Mouse (Mus musculus) midbrain, embryonic 10.5 days (tissue): ENCODE data around the gene Wdr60. TPM values are rescaled to one million over a fixed set of nuclear protein-coding genes. Genes with fewer than 3 reads are reported as not detected.
"Not testable (repeated sequence)": the region's sequence is repeated elsewhere in the genome, so short reads cannot be mapped to it uniquely, and the experiment has no call there.

Experiments
- DNase-seq: peaks from one replicate; pipeline ENCODE4 v3.0.0-alpha.2; 2017; ENCODE audit warnings: low spot score
- H3K27ac ChIP-seq: fragments of 300-500 bp; sonication (generic); replicated peaks from 2 replicates; pipeline ENCODE4 v1.5.1; 2016; ENCODE audit warnings: mild to moderate bottlenecking
- H3K27me3 ChIP-seq: fragments of 300-500 bp; sonication (generic); 2 replicates; pipeline ENCODE4 v1.6.1; 2016; ENCODE audit warnings: low read depth, mild to moderate bottlenecking; ENCODE audit not compliant: poor library complexity, severe bottlenecking
- H3K36me3 ChIP-seq: fragments of 300-500 bp; sonication (generic); 2 replicates; pipeline ENCODE4 v1.6.1; 2016; ENCODE audit warnings: mild to moderate bottlenecking, moderate library complexity
- H3K4me1 ChIP-seq: fragments of 300-500 bp; sonication (generic); 2 replicates; pipeline ENCODE4 v1.6.1; 2016
- H3K4me3 ChIP-seq: fragments of 300-500 bp; sonication (generic); 2 replicates; pipeline ENCODE4 v1.5.1; 2016; ENCODE audit warnings: mild to moderate bottlenecking, moderate library complexity
- H3K9me3 ChIP-seq: fragments of 300-500 bp; sonication (generic); replicated peaks from 2 replicates; pipeline ENCODE4 v1.6.1; 2016; ENCODE audit warnings: mild to moderate bottlenecking
- WGBS: fragments of 180-500 bp; shearing (Covaris S2); methylation state at CpG from one replicate; pipeline ENCODE4 v1.1.7; 2016; 5-methylcytosine and 5-hydroxymethylcytosine counted together
- polyA plus RNA-seq: library from polyadenylated mRNA; unstranded; fragments of >200 nt; fragmentation: Nextera tagmentation; extraction: Ambion mirVana; gene quantifications from 2 replicates; pipeline ENCODE4 v1.2.1, GENCODE M21; 2016

The Wdr60 gene
- polyA plus RNA-seq, 1 experiment from 2014 or later, result 13.1 TPM

DNA sequence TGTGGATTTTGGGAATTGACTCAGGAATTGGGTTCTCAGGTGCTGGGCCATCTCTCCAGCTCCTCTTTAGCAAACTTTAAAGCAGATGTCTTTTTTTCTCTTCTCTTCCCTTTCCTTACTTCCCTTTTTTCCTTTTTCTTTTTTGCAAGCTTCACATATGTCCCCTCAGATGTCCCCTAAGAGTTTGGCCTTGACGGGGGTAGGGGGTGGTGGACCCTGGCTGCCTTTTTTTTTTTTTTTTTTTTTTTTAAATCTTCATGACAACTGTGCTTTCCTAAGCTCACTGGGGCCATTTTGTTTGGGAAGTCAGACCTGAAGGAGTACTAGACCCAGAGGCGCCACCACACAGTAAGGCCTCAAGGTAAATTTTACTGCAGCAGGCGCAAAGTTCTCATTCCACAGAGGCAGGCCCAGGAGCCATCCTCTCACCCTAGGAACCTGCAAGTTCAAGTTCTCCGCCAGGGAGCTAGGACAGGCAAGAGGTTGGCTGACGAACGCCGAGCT is 17.4 kb upstream of the Wdr60 start:
- H3K4me3 ChIP-seq, result peak overlapping the region; percentile 97
- H3K9me3 ChIP-seq, result no peaks in the 10 kb centered on the region
- peaks cover 21% of the 10 kb centered on the region for H3K4me1 ChIP-seq
- peak overlapping the region; percentile 95 for H3K27ac ChIP-seq
- DNase-seq, result no peak
- no peaks in the 10 kb centered on the region for H3K27me3 ChIP-seq
- under 1% methylated on average over 7 of the region's 7 CpGs for WGBS
- no peaks in the 10 kb centered on the region for H3K36me3 ChIP-seq

DNA sequence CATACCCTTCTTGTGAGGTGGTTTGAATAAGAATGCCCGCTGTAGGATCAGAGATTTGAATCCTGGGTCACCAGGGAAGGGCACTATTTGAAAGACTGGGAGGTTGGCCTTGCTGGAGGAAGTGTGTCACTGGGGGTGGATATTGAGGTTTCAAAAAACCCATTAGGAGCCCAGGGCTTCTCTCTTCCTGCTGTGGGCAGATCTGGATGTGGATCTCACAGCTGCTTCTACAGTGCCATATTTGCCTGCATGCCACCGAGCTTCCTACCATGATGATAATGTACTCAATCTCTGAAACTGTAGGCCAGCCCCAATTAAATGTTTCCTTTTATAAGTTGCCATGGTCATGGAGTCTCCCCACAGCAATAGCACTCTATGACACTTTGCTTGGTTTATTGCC is 16.4 kb upstream of the Wdr60 start:
- DNase-seq, result no peak
- Histone ChIP-seq H3K4me1 (peaks cover 21% of the 10 kb centered on the region), H3K27ac (no peak overlapping the region), H3K27me3 (no peaks in the 10 kb centered on the region), H3K36me3 (no peaks in the 10 kb centered on the region), H3K9me3 (no peaks in the 10 kb centered on the region), H3K4me3 (no peak overlapping the region)
- WGBS, result 97% methylated on average over 2 of the region's 2 CpGs

DNA sequence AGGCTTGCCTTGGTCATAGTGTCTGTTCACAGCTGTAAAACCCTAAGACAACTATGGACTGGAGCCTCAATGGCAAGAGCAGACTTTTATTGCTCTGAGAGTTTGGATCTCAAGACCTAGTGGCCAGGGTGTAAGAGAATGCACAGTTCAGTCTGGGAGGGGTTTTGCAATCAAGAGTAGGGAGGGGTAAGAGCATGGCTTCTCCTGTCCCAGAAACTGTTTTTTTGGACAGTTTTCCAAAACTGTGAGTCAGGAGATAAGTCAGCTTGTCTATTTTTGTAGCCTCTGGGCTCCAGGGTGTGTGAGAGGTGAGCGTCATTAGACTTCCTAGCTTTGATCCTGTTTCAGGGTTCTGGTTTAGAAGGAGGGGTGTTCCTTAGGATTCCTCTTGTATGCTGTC is 15.7 kb upstream of the Wdr60 start:
- no peaks in the 10 kb centered on the region for H3K27me3 ChIP-seq
- no peak for DNase-seq
- 87% methylated on average over 1 of the region's 1 CpGs for WGBS
- no peak overlapping the region for H3K4me3 ChIP-seq
- peaks cover 21% of the 10 kb centered on the region for H3K4me1 ChIP-seq
- no peaks in the 10 kb centered on the region for H3K9me3 ChIP-seq
- no peak overlapping the region for H3K27ac ChIP-seq
- H3K36me3 ChIP-seq, result no peaks in the 10 kb centered on the region

DNA sequence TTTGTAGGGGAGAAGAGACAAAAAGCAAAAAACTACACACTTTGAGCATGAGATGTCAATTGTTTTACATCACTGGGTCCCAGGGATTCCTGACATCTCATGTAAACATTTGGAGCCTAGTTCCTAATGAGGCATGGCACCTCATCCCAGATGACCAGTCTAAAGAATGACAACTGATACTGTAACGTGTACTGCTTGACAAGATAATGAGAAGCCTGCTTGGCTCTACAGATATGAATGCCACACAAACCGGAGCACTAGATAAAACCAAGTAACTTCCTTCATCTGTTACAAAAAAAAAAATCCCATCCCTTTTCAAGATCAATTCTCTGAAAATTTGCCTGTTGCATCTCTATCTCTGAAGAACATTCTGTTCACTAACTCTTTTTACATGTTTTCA is 14.1 kb upstream of the Wdr60 start:
- Histone ChIP-seq H3K27me3 (no peaks in the 10 kb centered on the region), H3K36me3 (no peaks in the 10 kb centered on the region), H3K4me3 (no peak overlapping the region), H3K4me1 (peaks cover 9% of the 10 kb centered on the region), H3K9me3 (no peaks in the 10 kb centered on the region), H3K27ac (no peak overlapping the region)
- WGBS, result 70% methylated on average over 2 of the region's 2 CpGs
- no peak for DNase-seq

DNA sequence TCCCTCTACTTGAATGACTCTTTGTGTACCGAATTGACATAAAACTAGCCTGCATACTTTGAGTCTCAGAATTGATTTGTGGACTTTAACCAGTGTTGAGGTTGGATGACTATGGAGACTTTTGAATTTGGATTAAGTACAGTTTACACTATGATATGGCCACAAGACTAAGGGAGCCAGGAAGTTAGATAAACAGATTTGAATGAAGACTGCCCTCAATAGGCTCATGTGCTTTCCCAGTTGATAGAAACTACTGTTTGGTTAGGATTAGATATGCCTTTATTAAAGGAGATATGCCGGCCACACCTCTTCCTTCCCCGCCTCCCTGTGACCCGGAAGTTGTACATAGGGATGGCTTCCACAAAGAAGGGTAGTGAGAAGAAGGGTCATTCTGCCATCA is 12.8 kb upstream of the Wdr60 start:
- Histone ChIP-seq H3K27me3 (no peaks in the 10 kb centered on the region), H3K4me1 (peaks cover 7% of the 10 kb centered on the region), H3K9me3 (no peaks in the 10 kb centered on the region), H3K36me3 (no peaks in the 10 kb centered on the region), H3K4me3 (no peak overlapping the region), H3K27ac (no peak overlapping the region)
- 95% methylated on average over 4 of the region's 4 CpGs for WGBS
- no peak for DNase-seq

DNA sequence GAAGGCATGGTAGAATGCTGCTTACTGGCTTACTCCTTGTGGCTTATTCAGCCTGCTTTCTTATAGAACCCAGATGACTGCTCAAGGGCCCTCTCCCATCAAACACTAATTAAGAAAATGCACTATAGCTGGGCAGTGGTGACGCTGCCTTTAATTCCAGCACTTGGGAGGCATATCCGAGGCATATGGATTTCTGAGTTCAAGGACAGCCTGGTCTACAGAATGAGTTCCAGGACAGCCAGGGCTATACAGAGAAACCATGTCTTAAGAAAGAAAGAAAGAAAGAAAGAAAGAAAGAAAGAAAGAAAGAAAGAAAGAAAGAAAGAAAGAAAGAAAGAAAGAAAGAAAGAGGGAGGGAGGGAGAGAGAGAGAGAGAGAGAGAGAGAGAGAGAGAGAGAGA is 12.3 kb upstream of the Wdr60 start, which contains the start of gene Gm11027:
Gene Gm11027, plus strand, starts transcription at position 301 of the 400 bp plus-strand sequence.
- not testable (repeated sequence) for DNase-seq, H3K9me3 ChIP-seq, H3K27ac ChIP-seq, H3K4me3 ChIP-seq, H3K4me1 ChIP-seq, H3K36me3 ChIP-seq, H3K27me3 ChIP-seq
- WGBS, result 78% methylated on average over 2 of the region's 2 CpGs

DNA sequence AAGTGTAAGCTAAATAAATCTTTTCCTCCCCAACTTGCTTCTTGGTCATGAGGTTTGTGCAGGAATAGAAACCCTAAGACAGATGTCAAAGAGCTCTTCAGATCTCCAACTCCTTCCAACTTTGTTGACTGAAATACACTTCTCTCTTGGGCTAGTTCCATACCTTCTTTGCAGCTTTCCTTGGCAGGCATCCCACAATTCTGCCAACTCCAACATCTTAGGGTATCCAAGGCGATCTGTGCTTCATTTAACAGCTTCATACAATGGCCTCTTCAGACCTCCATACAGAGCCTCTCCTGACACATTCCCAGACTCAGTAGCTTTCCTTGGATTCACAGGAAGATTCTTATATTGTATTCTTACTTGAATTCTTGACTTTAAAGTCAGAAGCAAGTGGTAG is 10.9 kb upstream of the Wdr60 start:
- H3K4me3 ChIP-seq, result no peak overlapping the region
- WGBS, result 74% methylated on average over 1 of the region's 1 CpGs
- H3K36me3 ChIP-seq, result no peaks in the 10 kb centered on the region
- H3K27me3 ChIP-seq, result no peaks in the 10 kb centered on the region
- H3K9me3 ChIP-seq, result no peaks in the 10 kb centered on the region
- no peak overlapping the region for H3K27ac ChIP-seq
- H3K4me1 ChIP-seq, result no peaks in the 10 kb centered on the region
- DNase-seq, result no peak

DNA sequence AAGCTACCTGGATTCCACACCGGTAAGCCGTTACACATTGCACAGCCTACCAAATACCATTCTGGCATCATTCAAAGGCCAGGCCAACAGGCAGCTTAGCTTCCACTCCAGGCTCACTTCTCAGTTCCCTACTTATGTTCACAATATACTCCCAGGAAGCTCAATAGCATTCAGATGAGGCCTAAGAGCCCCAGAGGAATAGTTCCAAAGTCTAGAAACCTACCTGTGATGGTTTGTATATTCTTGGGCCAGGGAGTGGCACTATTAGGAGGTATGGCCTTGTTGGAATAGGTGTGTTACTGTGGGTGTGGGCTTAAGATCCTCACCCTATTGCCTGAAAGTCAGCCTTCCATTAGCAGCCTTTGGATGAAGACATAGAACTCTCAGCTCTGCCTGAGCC is 8.2 kb upstream of the Wdr60 start:
- Histone ChIP-seq H3K9me3 (no peaks in the 10 kb centered on the region), H3K27me3 (no peaks in the 10 kb centered on the region), H3K4me3 (no peak overlapping the region), H3K4me1 (no peaks in the 10 kb centered on the region), H3K36me3 (no peaks in the 10 kb centered on the region), H3K27ac (no peak overlapping the region)
- no peak for DNase-seq
- 97% methylated on average over 2 of the region's 2 CpGs for WGBS

DNA sequence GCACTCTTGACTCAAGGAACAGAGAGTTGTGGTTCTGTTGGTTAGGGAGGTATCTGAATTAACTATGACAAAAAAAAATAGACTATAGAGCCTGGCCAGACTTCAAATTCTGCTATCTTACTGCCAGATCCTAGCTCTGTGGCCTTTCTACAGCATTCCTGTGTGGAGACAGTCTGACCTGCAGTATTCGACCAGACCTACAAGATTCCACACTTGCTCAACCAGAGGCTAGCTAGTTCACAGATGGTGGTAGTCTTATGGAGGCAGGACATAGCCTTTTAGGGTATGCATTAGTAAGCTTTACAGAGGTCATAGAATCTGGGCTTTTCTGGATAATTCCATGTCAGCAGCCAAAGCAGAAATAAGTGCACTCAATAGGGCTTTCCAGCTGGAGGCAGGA is 7.7 kb upstream of the Wdr60 start:
- Histone ChIP-seq H3K4me1 (no peaks in the 10 kb centered on the region), H3K27me3 (no peaks in the 10 kb centered on the region), H3K4me3 (no peak overlapping the region), H3K27ac (no peak overlapping the region), H3K9me3 (no peaks in the 10 kb centered on the region), H3K36me3 (no peaks in the 10 kb centered on the region)
- DNase-seq, result no peak
- 72% methylated on average over 1 of the region's 1 CpGs for WGBS

DNA sequence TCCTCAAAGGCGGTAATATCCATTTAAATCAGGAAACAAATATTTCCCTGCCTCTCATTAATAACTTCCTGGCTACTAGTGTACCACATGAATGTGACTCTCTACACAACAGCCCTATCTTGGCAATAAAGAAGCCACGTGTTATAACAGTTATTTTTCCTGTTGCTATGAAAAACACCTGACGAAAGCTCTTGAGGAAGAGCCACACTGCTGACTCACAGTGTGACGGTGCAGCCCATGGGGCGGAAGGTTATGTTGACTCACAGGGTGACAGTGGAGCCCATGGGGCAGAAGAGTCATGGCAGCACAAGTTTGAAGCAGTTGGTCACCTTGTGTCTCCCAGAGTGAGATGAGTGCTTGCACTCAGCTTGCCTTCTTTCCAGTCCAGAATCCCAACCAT is 6.6 kb upstream of the Wdr60 start:
- H3K4me3 ChIP-seq, result no peak overlapping the region
- no peak for DNase-seq
- no peaks in the 10 kb centered on the region for H3K9me3 ChIP-seq
- no peak overlapping the region for H3K27ac ChIP-seq
- no peaks in the 10 kb centered on the region for H3K36me3 ChIP-seq
- WGBS, result 86% methylated on average over 5 of the region's 5 CpGs
- H3K4me1 ChIP-seq, result no peaks in the 10 kb centered on the region
- peaks cover 4% of the 10 kb centered on the region; the same call in 1 of the 2 replicates for H3K27me3 ChIP-seq

DNA sequence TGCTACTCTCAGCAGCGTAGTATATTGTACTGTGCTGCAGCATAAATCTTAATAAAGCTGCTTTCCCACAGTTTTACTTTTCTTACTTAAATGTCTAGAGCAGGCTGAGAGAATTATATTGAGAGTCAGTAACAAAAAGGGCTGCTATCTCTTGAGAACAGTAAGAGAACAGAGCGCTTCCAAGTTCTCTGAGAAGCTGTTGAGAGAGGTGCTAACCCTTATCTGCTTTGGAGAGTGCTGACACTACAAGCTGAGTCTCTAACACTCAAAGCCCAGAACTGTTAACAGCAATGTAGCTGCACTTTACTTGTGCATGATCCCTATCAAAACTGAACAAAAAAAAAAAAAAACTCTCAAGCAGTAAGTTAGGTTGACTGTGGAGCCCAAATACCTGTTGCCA is 2.5 kb upstream of the Wdr60 start:
- Histone ChIP-seq H3K4me1 (peaks cover 25% of the 10 kb centered on the region), H3K4me3 (no peak overlapping the region), H3K27me3 (peaks cover 4% of the 10 kb centered on the region; the same call in 1 of the 2 replicates), H3K9me3 (no peaks in the 10 kb centered on the region), H3K36me3 (no peaks in the 10 kb centered on the region), H3K27ac (no peak overlapping the region)
- WGBS, result 82% methylated on average over 2 of the region's 2 CpGs
- DNase-seq, result no peak

DNA sequence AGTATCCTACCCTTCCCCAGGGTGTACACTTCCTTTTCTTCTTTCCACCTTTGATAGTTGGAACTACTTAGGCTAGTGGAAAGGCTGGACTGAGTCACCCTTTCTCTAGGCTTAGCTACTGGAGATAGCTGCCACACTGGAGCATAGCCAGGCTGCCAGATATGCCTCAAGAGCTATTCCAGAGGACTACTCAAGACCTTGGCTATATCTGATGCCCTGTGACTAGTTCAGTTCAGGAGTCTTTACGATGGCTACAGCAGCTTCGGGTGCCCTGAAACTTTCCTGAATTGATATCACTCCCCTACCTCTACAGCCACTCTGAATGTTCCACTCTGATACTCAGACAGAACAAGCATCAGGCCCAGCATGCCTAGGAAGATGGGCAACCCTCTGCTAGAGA is 1.9 kb upstream of the Wdr60 start:
- no peak overlapping the region for H3K27ac ChIP-seq
- no peaks in the 10 kb centered on the region for H3K36me3 ChIP-seq
- peaks cover 4% of the 10 kb centered on the region; the same call in 1 of the 2 replicates for H3K27me3 ChIP-seq
- WGBS, result 89% methylated on average over 2 of the region's 2 CpGs
- H3K4me1 ChIP-seq, result peaks cover 25% of the 10 kb centered on the region
- no peak overlapping the region for H3K4me3 ChIP-seq
- H3K9me3 ChIP-seq, result no peaks in the 10 kb centered on the region
- DNase-seq, result no peak

DNA sequence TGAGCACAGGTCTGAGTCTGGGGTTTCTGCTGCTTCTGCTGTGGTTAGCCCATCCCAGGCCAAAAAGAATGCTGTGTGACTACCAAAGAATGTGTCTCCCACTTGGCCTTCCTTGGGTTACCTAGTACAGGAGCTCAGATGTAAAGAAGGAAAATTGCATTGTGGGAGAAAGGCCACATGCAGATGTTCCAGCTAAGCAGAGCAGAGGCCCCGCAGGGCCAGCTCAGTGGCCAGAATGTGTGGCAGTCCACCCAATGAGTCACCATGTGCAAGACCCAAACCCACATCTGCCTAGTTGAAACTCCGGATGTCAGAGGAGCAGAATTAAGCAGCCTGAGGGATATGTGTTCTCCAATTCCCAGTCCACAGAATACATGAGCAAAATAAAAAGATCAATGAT is 4.5 kb downstream of the Wdr60 start:
- Histone ChIP-seq H3K36me3 (peaks cover 20% of the 10 kb centered on the region), H3K27me3 (no peaks in the 10 kb centered on the region), H3K9me3 (no peaks in the 10 kb centered on the region), H3K4me1 (peaks cover 24% of the 10 kb centered on the region), H3K4me3 (no peak overlapping the region), H3K27ac (no peak overlapping the region)
- DNase-seq, result no peak
- 93% methylated on average over 2 of the region's 2 CpGs for WGBS

DNA sequence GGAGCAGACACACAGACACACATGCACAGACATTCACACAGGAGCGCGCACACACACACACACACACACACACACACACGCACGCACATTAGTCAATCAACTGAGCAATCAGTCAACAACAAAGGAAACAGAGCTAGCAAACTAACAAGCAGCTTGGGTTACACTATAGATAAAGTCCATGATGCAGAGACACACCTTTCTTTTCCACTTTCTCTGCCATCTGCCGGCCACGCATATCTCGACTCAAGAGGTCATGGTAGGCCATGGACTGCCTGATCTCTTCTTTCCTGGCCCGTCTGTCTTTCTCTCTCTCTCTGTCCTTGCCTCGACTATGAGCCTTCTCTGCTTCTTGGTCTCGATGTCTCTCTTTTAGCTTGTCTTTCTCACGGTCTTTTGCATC is 7.2 kb downstream of the Wdr60 start:
- Histone ChIP-seq H3K4me1 (no peaks in the 10 kb centered on the region), H3K27me3 (no peaks in the 10 kb centered on the region), H3K27ac (no peak overlapping the region), H3K36me3 (peaks cover 20% of the 10 kb centered on the region), H3K4me3 (no peak overlapping the region), H3K9me3 (no peaks in the 10 kb centered on the region)
- DNase-seq, result no peak
- 89% methylated on average over 11 of the region's 11 CpGs for WGBS
